Mouse (Mus musculus) heart, adult 2 months (tissue): Measurements from ENCODE around the gene Bnip3. TPM values are rescaled to one million over a fixed set of nuclear protein-coding genes. Genes with fewer than 3 reads are reported as not detected.

Experiments used
- DNase-seq, 2 experiments: peaks; one replicate each; pipeline ENCODE4 v3.0.0; 2021
- H3K27ac ChIP-seq: fragments of 200-600 bp; 2 replicates; pipeline ENCODE4 v1.8.1; 2022
- H3K27me3 ChIP-seq: fragments of 200-500 bp; 2 replicates; pipeline ENCODE4 v1.6.1; 2012; ENCODE audit warnings: mild to moderate bottlenecking, low read length, inconsistent platforms, mixed read lengths; ENCODE audit not compliant: control insufficient read depth, insufficient read depth
- H3K36me3 ChIP-seq: fragments of 200-500 bp; 2 replicates; pipeline ENCODE4 v1.6.1; 2012; ENCODE audit warnings: low read length, inconsistent platforms; ENCODE audit not compliant: control insufficient read depth, insufficient read depth
- H3K4me1 ChIP-seq: fragments of 200-500 bp; 2 replicates; pipeline ENCODE4 v1.6.1; 2011; ENCODE audit warnings: low read length; ENCODE audit not compliant: control insufficient read depth, insufficient read depth
- H3K4me3 ChIP-seq: fragments of 200-600 bp; 2 replicates; pipeline ENCODE4 v1.8.1; 2022
- H3K79me2 ChIP-seq: fragments of 200-500 bp; replicated peaks from 2 replicates; pipeline ENCODE4 v1.6.1; 2012; ENCODE audit warnings: mild to moderate bottlenecking, inconsistent platforms, low read length, moderate library complexity, mixed read lengths; ENCODE audit not compliant: control insufficient read depth, insufficient read depth
- H3K9ac ChIP-seq: fragments of 200-500 bp; 2 replicates; pipeline ENCODE4 v1.6.1; 2012; ENCODE audit warnings: low read depth, mild to moderate bottlenecking, control low read depth, inconsistent platforms, low read length, mixed read lengths
- CTCF ChIP-seq: fragments of 200-600 bp; IDR thresholded peaks from 2 replicates; pipeline ENCODE4 v1.8.1; 2022; ENCODE audit warnings: antibody characterized with exemption, mild to moderate bottlenecking, moderate library complexity
- EP300 ChIP-seq: fragments of 200-500 bp; IDR thresholded peaks from 2 replicates; pipeline ENCODE4 v1.6.1; 2011; ENCODE audit warnings: low read depth, low read length, control low read depth; ENCODE audit not compliant: insufficient read depth
- POLR2A ChIP-seq: fragments of 200-500 bp; IDR thresholded peaks from 2 replicates; pipeline ENCODE4 v1.6.1; 2011; ENCODE audit warnings: mild to moderate bottlenecking, low read depth, low read length, control low read depth; ENCODE audit not compliant: insufficient read depth
- WGBS: fragments of 180-500 bp; shearing (Covaris S2); methylation state at CpG from one replicate; pipeline ENCODE4 v1.1.7; 2018; 5-methylcytosine and 5-hydroxymethylcytosine counted together
- intact Hi-C: fragments of 180-260 bp; cut with DNase I; formaldehyde crosslinking; loops from one replicate; pipeline ENCODE4 v1.15.1; 2025
- polyA plus RNA-seq: library from polyadenylated mRNA; depleted of rRNA; stranded (reverse); fragments of >200 nt; gene quantifications from 2 replicates; pipeline ENCODE4 v1.2.3, GENCODE M21; 2012
- total RNA-seq, 2 experiments: library from RNA; stranded (reverse); gene quantifications; 2 replicates each; pipeline ENCODE4 v1.2.3; 2021

Bnip3 gene
- total and polyA plus RNA-seq, 3 experiments, result 48.7 to 401 (median 270) TPM

DNA sequence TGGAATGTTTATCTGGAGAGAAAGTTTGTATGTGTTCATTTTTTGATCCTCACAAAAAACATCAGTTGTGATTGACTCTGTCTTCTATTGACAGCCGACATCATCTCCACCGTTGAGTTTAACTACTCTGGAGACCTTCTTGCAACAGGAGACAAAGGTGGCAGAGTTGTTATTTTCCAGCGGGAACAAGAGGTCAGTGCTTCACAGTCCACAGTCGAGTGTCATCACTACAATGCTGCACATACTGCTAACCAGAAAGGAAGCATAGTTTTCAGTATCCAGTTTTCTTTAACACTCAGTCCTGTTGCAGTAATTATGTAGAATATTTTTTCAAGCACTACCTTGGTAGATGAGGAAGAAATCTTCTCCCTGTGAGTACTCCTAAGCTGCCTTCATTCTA is 41.0 kb downstream of the Bnip3 start:
- intact Hi-C loops, result no loop called here
- 86% methylated on average over 4 of the region's 4 CpGs for WGBS
- Histone ChIP-seq H3K27me3 (no peaks in the 10 kb centered on the region), H3K4me1 (peaks cover 1% of the 10 kb centered on the region; the same call in 1 of the 2 replicates), H3K27ac (no peak overlapping the region), H3K79me2 (0 out of 2 replicates have a peak, but pooled peaks cover 2% of the 10 kb centered on the region), H3K9ac (no peak overlapping the region), H3K36me3 (peaks cover 2% of the 10 kb centered on the region), H3K4me3 (no peak overlapping the region)
- TF ChIP-seq POLR2A (no peak), EP300 (no peak)
- no peak for DNase-seq

GRCm38 (mm10) chr7:138867286-138867685 is 42.0 kb downstream of the Bnip3 start:
- Histone ChIP-seq H3K4me3 (no peak overlapping the region), H3K9ac (no peak overlapping the region), H3K27me3 (no peaks in the 10 kb centered on the region), H3K79me2 (no peaks in the 10 kb centered on the region; the same call in 1 of the 2 replicates), H3K36me3 (no peaks in the 10 kb centered on the region; the same call in 1 of the 2 replicates), H3K4me1 (peaks cover 1% of the 10 kb centered on the region; the same call in 1 of the 2 replicates), H3K27ac (no peak overlapping the region)
- DNase-seq, result no peak
- WGBS, result 64% methylated on average over 6 of the region's 6 CpGs
- intact Hi-C loops, result no loop called here
- TF ChIP-seq POLR2A (no peak), CTCF (no peak), EP300 (no peak)

DNA sequence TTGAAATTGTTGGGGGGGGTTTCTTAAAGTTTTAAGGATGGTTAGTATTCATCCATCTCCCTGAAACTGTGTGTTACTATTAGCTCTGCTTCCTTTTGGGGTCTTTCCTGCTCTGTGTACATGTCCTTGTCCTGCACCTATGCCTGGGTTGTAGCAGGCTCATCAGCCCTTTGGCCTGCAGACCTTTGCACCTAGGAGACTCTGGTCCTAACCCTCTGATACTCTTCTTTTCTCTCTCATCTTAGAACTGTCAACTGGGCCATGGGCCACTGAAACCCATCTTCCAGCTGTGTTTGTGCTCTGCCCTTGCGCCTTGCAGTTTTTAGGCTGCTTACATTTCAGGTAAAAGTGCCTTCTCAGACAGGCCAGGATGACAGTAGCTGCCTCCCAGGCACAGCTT is 44.5 kb downstream of the Bnip3 start:
- 94% methylated on average over 1 of the region's 1 CpGs for WGBS
- H3K27ac ChIP-seq, result no peak overlapping the region

GRCm38 (mm10) chr7:138863950-138864572 is 45.3 kb downstream of the Bnip3 start:
- peaks cover 1% of the 10 kb centered on the region; the same call in 1 of the 2 replicates for H3K4me1 ChIP-seq
- intact Hi-C loops, result loop anchor here (2.0 kb wide), 1 partner anchor 43 kb away; no protein-coding TSS in a partner anchor
- H3K9ac ChIP-seq, result no peak overlapping the region
- H3K36me3 ChIP-seq, result peaks cover 3% of the 10 kb centered on the region
- H3K4me3 ChIP-seq, result no peak overlapping the region
- DNase-seq, result no peak
- no peak for TF ChIP-seq EP300
- TF ChIP-seq POLR2A, result no peak
- no peak for TF ChIP-seq CTCF
- WGBS, result 90% methylated on average over 3 of the region's 3 CpGs
- H3K79me2 ChIP-seq, result peaks cover 1% of the 10 kb centered on the region; the same call in 1 of the 2 replicates
- H3K27ac ChIP-seq, result no peak overlapping the region
- no peaks in the 10 kb centered on the region for H3K27me3 ChIP-seq

More for the DNA sequence above, 44.5 kb downstream of the Bnip3 start:
- no peak overlapping the region for H3K9ac ChIP-seq
- intact Hi-C loops, result loop anchor here (2.0 kb wide), 1 partner anchor 42 kb away; no protein-coding TSS in a partner anchor
- peaks cover 3% of the 10 kb centered on the region for H3K36me3 ChIP-seq
- no peaks in the 10 kb centered on the region for H3K27me3 ChIP-seq
- TF ChIP-seq POLR2A (no peak), EP300 (no peak), CTCF (no peak)
- H3K4me1 ChIP-seq, result peaks cover 1% of the 10 kb centered on the region; the same call in 1 of the 2 replicates
- H3K4me3 ChIP-seq, result no peak overlapping the region
- no peak for DNase-seq
- H3K79me2 ChIP-seq, result peaks cover 1% of the 10 kb centered on the region; the same call in 1 of the 2 replicates

DNA sequence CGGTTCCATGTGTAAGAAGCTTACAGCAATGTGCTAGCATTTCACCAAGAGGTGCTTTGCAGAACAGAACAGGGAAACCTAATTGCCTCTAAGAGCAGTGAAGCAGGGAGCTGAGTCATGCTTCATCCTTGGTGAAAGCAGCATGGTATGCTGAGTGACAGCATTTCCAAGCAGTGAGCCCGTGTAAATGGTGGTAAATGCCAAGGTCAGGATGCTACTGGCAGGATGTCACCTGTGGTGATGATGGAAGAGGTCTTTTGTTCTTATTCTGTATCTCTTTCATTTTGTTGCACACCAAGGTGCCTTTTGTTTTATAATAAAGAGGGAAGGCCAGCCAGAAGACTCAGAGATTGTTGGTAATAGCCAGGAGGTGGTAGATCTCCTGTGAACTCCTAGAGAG is 52.6 kb downstream of the Bnip3 start:
- H3K27ac ChIP-seq, result no peak overlapping the region
- no peaks in the 10 kb centered on the region for H3K27me3 ChIP-seq
- 61% methylated on average over 2 of the region's 2 CpGs for WGBS
- intact Hi-C loops, result no loop called here
- H3K9ac ChIP-seq, result no peak overlapping the region
- H3K4me3 ChIP-seq, result no peak overlapping the region
- H3K79me2 ChIP-seq, result peaks cover 5% of the 10 kb centered on the region
- DNase-seq, result no peak
- TF ChIP-seq CTCF, result no peak
- TF ChIP-seq EP300, result no peak
- no peak for TF ChIP-seq POLR2A
- peaks cover 5% of the 10 kb centered on the region for H3K36me3 ChIP-seq
- peaks cover 13% of the 10 kb centered on the region for H3K4me1 ChIP-seq

GRCm38 (mm10) chr7:138854201-138854600 is 55.1 kb downstream of the Bnip3 start:
- TF ChIP-seq EP300 (no peak), POLR2A (no peak), CTCF (no peak)
- DNase-seq, result no peak
- Histone ChIP-seq H3K27ac (no peak overlapping the region), H3K79me2 (peaks cover 6% of the 10 kb centered on the region), H3K4me1 (peaks cover 13% of the 10 kb centered on the region), H3K4me3 (no peak overlapping the region), H3K27me3 (no peaks in the 10 kb centered on the region), H3K9ac (no peak overlapping the region), H3K36me3 (peaks cover 11% of the 10 kb centered on the region)
- intact Hi-C loops, result no loop called here
- WGBS, result 87% methylated on average over 2 of the region's 2 CpGs
